ENCODE assay signal across 21 mouse cellular contexts in genomic region chr10:111247609-111248008, GRCm38 (mm10). TPM values are rescaled to one million over a fixed set of nuclear protein-coding genes. Genes with fewer than 3 reads are reported as not detected.
A peak's percentile ranks its signal among the peaks of the same experiment; 100 is the strongest.
DNase-seq lines count a peak whose midpoint lies in the region; ATAC-seq and TF ChIP-seq lines count a peak whose summit lies in the region.
"Had no signal": no experiment of that assay in that cellular context is flagged by ENCODE, and none has a peak within 500 bp of the region (broad histone marks: within the 10 kb centered on the region; RNA-seq: fewer than 3 reads in every experiment).

No protein-coding gene starts in this region.

- no peaks in the 10 kb centered on the region for H3K9me3 ChIP-seq in forebrain, embryonic 15.5 days
- H3K9me3 ChIP-seq in midbrain, embryonic 12.5 days = no peaks in the 10 kb centered on the region
- H3K9me3 ChIP-seq: embryonic facial prominence, embryonic 12.5 days; G1E; heart, embryonic 12.5 days; limb, embryonic 10.5 days; liver, embryonic 12.5 days; lung, embryonic 15.5 days had no signal

- H3K36me3 ChIP-seq in forebrain, embryonic 15.5 days = no peaks in the 10 kb centered on the region
- no peaks in the 10 kb centered on the region for H3K36me3 ChIP-seq in midbrain, embryonic 12.5 days
- H3K36me3 ChIP-seq: embryonic facial prominence, embryonic 12.5 days; heart, embryonic 12.5 days; limb, embryonic 10.5 days; liver, embryonic 12.5 days; lung, embryonic 15.5 days had no signal

- peak overlapping the region; percentile 86 for H3K27ac ChIP-seq in layer of hippocampus, adult 2 months
- H3K27ac ChIP-seq in forebrain, embryonic 15.5 days (replicated peaks) = peak overlapping the region; percentile 82
- peak overlapping the region; percentile 50; the same call in 1 of the 2 replicates for H3K27ac ChIP-seq in midbrain, embryonic 12.5 days (replicated peaks)
- H3K27ac ChIP-seq: embryonic facial prominence, embryonic 12.5 days; limb, embryonic 10.5 days; liver, embryonic 12.5 days; lung, embryonic 15.5 days had no signal

- H3K4me2 ChIP-seq in forebrain, embryonic 15.5 days (replicated peaks) = peak overlapping the region; percentile 47
- H3K4me2 ChIP-seq in midbrain, embryonic 12.5 days (replicated peaks) = peak overlapping the region; percentile 29
- H3K4me2 ChIP-seq: embryonic facial prominence, embryonic 12.5 days; heart, embryonic 12.5 days; liver, embryonic 12.5 days; lung, embryonic 15.5 days had no signal

- H3K9ac ChIP-seq in forebrain, embryonic 15.5 days (replicated peaks) = peak overlapping the region; percentile 53; the same call in 1 of the 2 replicates
- no peak overlapping the region for H3K9ac ChIP-seq in midbrain, embryonic 12.5 days (replicated peaks)
- H3K9ac ChIP-seq: embryonic facial prominence, embryonic 12.5 days; heart, embryonic 12.5 days; liver, embryonic 12.5 days; lung, embryonic 15.5 days had no signal

- ATAC-seq in forebrain, embryonic 15.5 days (replicated peaks) = peak; percentile 47; the same call in 1 of the 2 replicates
- ATAC-seq in midbrain, embryonic 12.5 days (ENCODE audit: low FRiP score, low read depth) = no peak
- ATAC-seq: liver, embryonic 12.5 days had no signal

- H3K4me1 ChIP-seq in forebrain, embryonic 15.5 days = peaks cover 22% of the 10 kb centered on the region
- H3K4me1 ChIP-seq in midbrain, embryonic 12.5 days = peaks cover 12% of the 10 kb centered on the region
- H3K4me1 ChIP-seq: embryonic facial prominence, embryonic 12.5 days; lung, embryonic 15.5 days had no signal

- no peak for DNase-seq in layer of hippocampus, adult 2 months (ENCODE audit: low spot score in 2 of 2)
- no peak for DNase-seq in layer of hippocampus, adult 9-11 months
- peak; percentile 38 for DNase-seq in retina, embryonic 14.5 days (ENCODE audit: low spot score)
- no peak for DNase-seq in gastrocnemius, adult 18-20 months (ENCODE audit: low spot score)
- DNase-seq in lung, postnatal 4 days = no peak
- DNase-seq in kidney, postnatal 10 days = no peak
- DNase-seq: adrenal gland, postnatal 10 days; cerebellum, adult 9-10 months; gastrocnemius, postnatal 36 days; heart, postnatal 4 days; kidney, adult 18-20 months; kidney, postnatal 36 days; layer of hippocampus, postnatal 36 days had no signal

- 13% methylated on average over 4 of the region's 4 CpGs for WGBS in forebrain, embryonic 15.5 days
- WGBS in midbrain, embryonic 12.5 days = 34% methylated on average over 4 of the region's 4 CpGs

- no peaks in the 10 kb centered on the region for H3K27me3 ChIP-seq in forebrain, embryonic 15.5 days
- no peaks in the 10 kb centered on the region for H3K27me3 ChIP-seq in midbrain, embryonic 12.5 days
- H3K27me3 ChIP-seq: embryonic facial prominence, embryonic 12.5 days; heart, embryonic 12.5 days; liver, embryonic 12.5 days; lung, embryonic 15.5 days had no signal

- peak overlapping the region; percentile 55 for H3K4me3 ChIP-seq in layer of hippocampus, adult 2 months
- H3K4me3 ChIP-seq in forebrain, embryonic 15.5 days = peak overlapping the region; percentile 43
- H3K4me3 ChIP-seq in midbrain, embryonic 12.5 days = no peak overlapping the region
- H3K4me3 ChIP-seq: embryonic facial prominence, embryonic 12.5 days; heart, embryonic 12.5 days; limb, embryonic 10.5 days; liver, embryonic 12.5 days; lung, embryonic 15.5 days had no signal

- no peak for TF ChIP-seq CTCF in layer of hippocampus, adult 2 months (conservative IDR thresholded peaks at IDR 0.05)

RNA-seq across cellular contexts. Expression of gene Bbs10, which starts 50.9 kb away (rescaled TPM):
- 1 to 10 TPM; 5.5 TPM for total RNA-seq in layer of hippocampus, adult 2 months (2021)
- 5.3 and 6.3 TPM in 2 replicates for polyA plus RNA-seq in forebrain, embryonic 15.5 days (2015; fragmentation: Nextera tagmentation; extraction: Ambion mirVana)
- 7.2 and 7.9 TPM in 2 replicates for polyA plus RNA-seq in midbrain, embryonic 12.5 days (2016; fragmentation: Nextera tagmentation; extraction: Ambion mirVana)
- 1 to 10 TPM; 1.4 to 1.6 TPM for total RNA-seq in gastrocnemius, adult 18-20 months (2021)
